Mouse (Mus musculus): ENCODE data around the gene Ergic2. TPM values are rescaled to one million over a fixed set of nuclear protein-coding genes. Genes with fewer than 3 reads are reported as not detected.

The Ergic2 gene
- polyA plus RNA-seq, 1 experiment: 11.8 TPM

GRCm38 (mm10) chr6:148214765-148215164 lies 2.6 kb upstream of the Ergic2 start:
- Histone ChIP-seq H3K36me3 (ENCODE audit: control insufficient read depth, insufficient read depth, low read length) (no peaks in the 10 kb centered on the region), H3K4me3 (ENCODE audit: extremely low read depth, insufficient read depth, insufficient read length) (no peak overlapping the region), H3K27me3 (ENCODE audit: control insufficient read depth, insufficient read depth, low read length) (no peaks in the 10 kb centered on the region), H3K4me1 (ENCODE audit: control insufficient read depth, insufficient read depth, insufficient read length) (no peaks in the 10 kb centered on the region; the same call in none of the 2 replicates), H3K27ac (ENCODE audit: insufficient read depth, low read length) (no peak overlapping the region)
- TF ChIP-seq CTCF (IDR thresholded peaks at IDR 0.05; ENCODE audit: extremely low read depth, insufficient read depth, insufficient read length, insufficient replicate concordance): peak; percentile 31; the same call in 1 of the 2 replicates
- TF ChIP-seq POLR2A (IDR thresholded peaks at IDR 0.05; ENCODE audit: low read depth, low read length): no peak
- peak; percentile 40 for DNase-seq (ENCODE audit: low read depth in 1 of 2, low spot score in 2 of 2)
- 2% methylated on average over 5 of the region's 5 CpGs for WGBS

GRCm38 (mm10) chr6:148211391-148211876 lies 740 bp downstream of the Ergic2 start:
- no peaks in the 10 kb centered on the region; the same call in 1 of the 2 replicates for H3K4me1 ChIP-seq (ENCODE audit: control insufficient read depth, insufficient read depth, insufficient read length)
- WGBS: under 1% methylated on average over 51 of the region's 51 CpGs
- peak overlapping the region; percentile 83 for H3K27ac ChIP-seq (ENCODE audit: insufficient read depth, low read length)
- no peaks in the 10 kb centered on the region for H3K27me3 ChIP-seq (ENCODE audit: control insufficient read depth, insufficient read depth, low read length)
- DNase-seq (ENCODE audit: low read depth in 1 of 2, low spot score in 2 of 2): no peak
- no peaks in the 10 kb centered on the region for H3K36me3 ChIP-seq (ENCODE audit: control insufficient read depth, insufficient read depth, low read length)
- peak overlapping the region; percentile 65 for H3K4me3 ChIP-seq (ENCODE audit: extremely low read depth, insufficient read depth, insufficient read length)
- no peak for TF ChIP-seq POLR2A (IDR thresholded peaks at IDR 0.05; ENCODE audit: low read depth, low read length)

GRCm38 (mm10) chr6:148207522-148207921 lies 4.7 kb downstream of the Ergic2 start:
- 82% methylated on average over 1 of the region's 1 CpGs for WGBS
- no peak for DNase-seq (ENCODE audit: low read depth in 1 of 2, low spot score in 2 of 2)
- Histone ChIP-seq H3K36me3 (ENCODE audit: control insufficient read depth, insufficient read depth, low read length) (peaks cover 15% of the 10 kb centered on the region; the same call in 1 of the 2 replicates), H3K4me1 (ENCODE audit: control insufficient read depth, insufficient read depth, insufficient read length) (no peaks in the 10 kb centered on the region; the same call in 1 of the 2 replicates), H3K4me3 (ENCODE audit: extremely low read depth, insufficient read depth, insufficient read length) (no peak overlapping the region), H3K27me3 (ENCODE audit: control insufficient read depth, insufficient read depth, low read length) (no peaks in the 10 kb centered on the region), H3K27ac (ENCODE audit: insufficient read depth, low read length) (no peak overlapping the region)
- no peak for TF ChIP-seq POLR2A (IDR thresholded peaks at IDR 0.05; ENCODE audit: low read depth, low read length)
- no peak for TF ChIP-seq CTCF (IDR thresholded peaks at IDR 0.05; ENCODE audit: extremely low read depth, insufficient read depth, insufficient read length, insufficient replicate concordance)

DNA sequence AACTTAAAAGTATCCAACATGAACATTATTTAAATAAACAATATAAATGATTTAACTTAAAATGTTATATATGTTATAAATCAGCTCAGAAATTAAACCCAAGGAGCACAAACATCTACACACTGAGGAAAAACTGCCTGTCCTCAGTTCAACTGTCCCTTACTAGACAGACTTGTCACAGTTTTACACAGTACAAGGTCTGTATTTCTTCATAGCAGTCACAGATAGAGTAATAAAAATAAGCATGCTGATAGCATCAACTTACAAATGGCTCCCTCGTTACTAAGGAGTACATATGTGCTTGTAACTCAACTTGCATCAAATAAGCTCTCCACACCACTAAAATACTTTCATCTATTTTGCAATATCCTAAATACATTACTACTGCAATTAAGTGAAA lies 7.0 kb downstream of the Ergic2 start:
- 90% methylated on average over 1 of the region's 1 CpGs for WGBS
- Histone ChIP-seq H3K27ac (ENCODE audit: insufficient read depth, low read length) (no peak overlapping the region), H3K27me3 (ENCODE audit: control insufficient read depth, insufficient read depth, low read length) (no peaks in the 10 kb centered on the region), H3K4me1 (ENCODE audit: control insufficient read depth, insufficient read depth, insufficient read length) (no peaks in the 10 kb centered on the region), H3K36me3 (ENCODE audit: control insufficient read depth, insufficient read depth, low read length) (peaks cover 26% of the 10 kb centered on the region), H3K4me3 (ENCODE audit: extremely low read depth, insufficient read depth, insufficient read length) (no peak overlapping the region)
- TF ChIP-seq POLR2A (IDR thresholded peaks at IDR 0.05; ENCODE audit: low read depth, low read length) (no peak), CTCF (IDR thresholded peaks at IDR 0.05; ENCODE audit: extremely low read depth, insufficient read depth, insufficient read length, insufficient replicate concordance) (no peak)
- DNase-seq (ENCODE audit: low read depth in 1 of 2, low spot score in 2 of 2): no peak

GRCm38 (mm10) chr6:148199729-148200128 lies 12.4 kb downstream of the Ergic2 start:
- Histone ChIP-seq H3K27me3 (ENCODE audit: control insufficient read depth, insufficient read depth, low read length) (no peaks in the 10 kb centered on the region), H3K4me3 (ENCODE audit: extremely low read depth, insufficient read depth, insufficient read length) (no peak overlapping the region), H3K4me1 (ENCODE audit: control insufficient read depth, insufficient read depth, insufficient read length) (no peaks in the 10 kb centered on the region), H3K36me3 (ENCODE audit: control insufficient read depth, insufficient read depth, low read length) (peaks cover 31% of the 10 kb centered on the region), H3K27ac (ENCODE audit: insufficient read depth, low read length) (no peak overlapping the region)
- DNase-seq (ENCODE audit: low read depth in 1 of 2, low spot score in 2 of 2): no peak
- WGBS: 85% methylated on average over 3 of the region's 3 CpGs
- TF ChIP-seq CTCF (IDR thresholded peaks at IDR 0.05; ENCODE audit: extremely low read depth, insufficient read depth, insufficient read length, insufficient replicate concordance): no peak

GRCm38 (mm10) chr6:148199177-148199576 lies 13.0 kb downstream of the Ergic2 start:
- TF ChIP-seq CTCF (IDR thresholded peaks at IDR 0.05; ENCODE audit: extremely low read depth, insufficient read depth, insufficient read length, insufficient replicate concordance) (no peak), POLR2A (IDR thresholded peaks at IDR 0.05; ENCODE audit: low read depth, low read length) (no peak)
- Histone ChIP-seq H3K27ac (ENCODE audit: insufficient read depth, low read length) (no peak overlapping the region), H3K4me3 (ENCODE audit: extremely low read depth, insufficient read depth, insufficient read length) (no peak overlapping the region), H3K27me3 (ENCODE audit: control insufficient read depth, insufficient read depth, low read length) (no peaks in the 10 kb centered on the region), H3K4me1 (ENCODE audit: control insufficient read depth, insufficient read depth, insufficient read length) (no peaks in the 10 kb centered on the region), H3K36me3 (ENCODE audit: control insufficient read depth, insufficient read depth, low read length) (peaks cover 31% of the 10 kb centered on the region)
- DNase-seq (ENCODE audit: low read depth in 1 of 2, low spot score in 2 of 2): no peak
- 89% methylated on average over 2 of the region's 2 CpGs for WGBS

DNA sequence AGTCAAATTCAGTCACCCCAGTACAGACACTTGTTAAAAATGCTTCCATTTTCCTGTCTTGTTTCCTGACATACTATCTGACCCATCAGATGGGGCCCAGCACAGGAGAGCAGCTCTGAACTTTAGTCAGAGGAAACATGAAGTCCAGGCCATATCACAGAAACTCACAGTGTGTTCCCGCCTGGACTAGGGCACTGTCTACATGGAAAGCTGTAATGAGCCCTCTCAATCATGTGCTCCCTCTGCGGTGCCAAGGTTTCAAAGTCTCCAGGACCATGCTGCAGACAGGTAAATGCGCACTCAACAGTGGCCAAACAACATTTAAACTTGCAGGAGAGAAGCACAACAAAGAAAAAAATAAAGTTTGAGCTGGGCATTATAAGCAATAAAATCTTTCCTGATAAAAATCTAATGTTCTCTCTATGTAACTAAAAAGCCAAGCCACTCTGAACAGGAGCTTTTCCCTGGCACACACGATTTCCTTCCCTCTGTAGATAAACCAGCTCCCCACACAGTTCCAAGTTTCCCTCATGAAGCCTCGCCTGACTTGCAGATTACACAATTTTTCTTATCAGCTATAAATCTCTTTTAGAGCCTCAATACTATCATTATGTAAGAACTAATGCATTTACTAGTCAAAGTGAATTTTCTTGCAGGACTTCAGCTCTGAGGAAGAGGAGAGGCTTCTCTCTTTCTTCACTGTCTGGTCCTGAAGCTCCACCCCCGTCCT lies 18.0 kb downstream of the Ergic2 start:
- no peaks in the 10 kb centered on the region for H3K27me3 ChIP-seq (ENCODE audit: control insufficient read depth, insufficient read depth, low read length)
- DNase-seq (ENCODE audit: low read depth in 1 of 2, low spot score in 2 of 2): no peak
- no peak overlapping the region for H3K4me3 ChIP-seq (ENCODE audit: extremely low read depth, insufficient read depth, insufficient read length)
- no peak overlapping the region for H3K27ac ChIP-seq (ENCODE audit: insufficient read depth, low read length)
- WGBS: 85% methylated on average over 6 of the region's 6 CpGs
- H3K4me1 ChIP-seq (ENCODE audit: control insufficient read depth, insufficient read depth, insufficient read length): no peaks in the 10 kb centered on the region
- peaks cover 23% of the 10 kb centered on the region for H3K36me3 ChIP-seq (ENCODE audit: control insufficient read depth, insufficient read depth, low read length)
- TF ChIP-seq POLR2A (IDR thresholded peaks at IDR 0.05; ENCODE audit: low read depth, low read length) (no peak), CTCF (IDR thresholded peaks at IDR 0.05; ENCODE audit: extremely low read depth, insufficient read depth, insufficient read length, insufficient replicate concordance) (no peak)
